In genomic region chr17:59013091-59013459, GRCm38 (mm10) we compare ENCODE assay signal across 9 mouse cellular contexts. TPM values are rescaled to one million over a fixed set of nuclear protein-coding genes. Genes with fewer than 3 reads are reported as not detected.
DNase-seq lines count a peak whose midpoint lies in the region; ATAC-seq and TF ChIP-seq lines count a peak whose summit lies in the region.
"Had no signal": no experiment of that assay in that cellular context is flagged by ENCODE, and none has a peak within 500 bp of the region (broad histone marks: within the 10 kb centered on the region; RNA-seq: fewer than 3 reads in every experiment).

Gene Nudt12, minus strand, starts transcription at chr17:59013372.

- DNase-seq in 3134 (ENCODE audit: extremely low read depth, insufficient read length, low spot score) = peak; percentile 57
- DNase-seq in brain, adult 2 months (ENCODE audit: low read depth, low spot score) = peak; percentile 73
- peak; percentile 85 for DNase-seq in heart, embryonic 10.5 days (ENCODE audit: low spot score)
- DNase-seq in limb, embryonic 14.5 days (ENCODE audit: low spot score) = peak; percentile 25
- DNase-seq in spleen, postnatal 4 days (ENCODE audit: low spot score in 2 of 2) = peak; percentile 47 to 70

- H3K27me3 ChIP-seq in heart, embryonic 10.5 days (ENCODE audit: insufficient read depth, poor library complexity, severe bottlenecking) = no peaks in the 10 kb centered on the region
- H3K27me3 ChIP-seq in kidney, embryonic 15.5 days = no peaks in the 10 kb centered on the region
- no peaks in the 10 kb centered on the region for H3K27me3 ChIP-seq in limb, embryonic 14.5 days (ENCODE audit: control insufficient read depth, insufficient read depth, low read length)
- H3K27me3 ChIP-seq in midbrain, embryonic 15.5 days (replicated peaks) = no peaks in the 10 kb centered on the region
- H3K27me3 ChIP-seq: CH12.LX had no signal

- H3K4me1 ChIP-seq in heart, embryonic 10.5 days = no peaks in the 10 kb centered on the region; the same call in 1 of the 2 replicates
- 0 out of 2 replicates have a peak, but pooled peaks cover 3% of the 10 kb centered on the region for H3K4me1 ChIP-seq in kidney, embryonic 15.5 days
- H3K4me1 ChIP-seq in limb, embryonic 14.5 days (ENCODE audit: control insufficient read depth, insufficient read depth, low read length) = 0 out of 2 replicates have a peak, but pooled peaks cover 7% of the 10 kb centered on the region
- no peaks in the 10 kb centered on the region for H3K4me1 ChIP-seq in midbrain, embryonic 15.5 days

- peak; percentile 82 for ATAC-seq in erythroblast, adult 5-6 weeks (replicated peaks; ENCODE audit: low FRiP score, poor library complexity, severe bottlenecking)
- ATAC-seq in kidney, embryonic 15.5 days (replicated peaks; ENCODE audit: low FRiP score) = peak; percentile 96
- peak; percentile 84 for ATAC-seq in limb, embryonic 14.5 days (ENCODE audit: low FRiP score, low read depth)
- peak; percentile 91 for ATAC-seq in midbrain, embryonic 15.5 days (replicated peaks)

- no peaks in the 10 kb centered on the region for H3K36me3 ChIP-seq in heart, embryonic 10.5 days
- H3K36me3 ChIP-seq in kidney, embryonic 15.5 days = peaks cover 5% of the 10 kb centered on the region; the same call in 1 of the 2 replicates
- H3K36me3 ChIP-seq in limb, embryonic 14.5 days (ENCODE audit: control insufficient read depth, insufficient read depth, low read length) = no peaks in the 10 kb centered on the region
- H3K36me3 ChIP-seq in midbrain, embryonic 15.5 days (replicated peaks) = no peaks in the 10 kb centered on the region

- TF ChIP-seq POLR2A in limb, embryonic 14.5 days (IDR thresholded peaks at IDR 0.05; ENCODE audit: borderline replicate concordance, extremely low read depth, insufficient read depth, insufficient read length) = no peak

- no peaks in the 10 kb centered on the region for H3K9me3 ChIP-seq in heart, embryonic 10.5 days
- no peaks in the 10 kb centered on the region for H3K9me3 ChIP-seq in kidney, embryonic 15.5 days (replicated peaks)
- H3K9me3 ChIP-seq in limb, embryonic 14.5 days (ENCODE audit: control insufficient read depth, low read length) = no peaks in the 10 kb centered on the region
- no peaks in the 10 kb centered on the region for H3K9me3 ChIP-seq in midbrain, embryonic 15.5 days

- WGBS in heart, embryonic 10.5 days = under 1% methylated on average over 22 of the region's 22 CpGs
- WGBS in kidney, embryonic 15.5 days = under 1% methylated on average over 22 of the region's 22 CpGs
- WGBS in limb, embryonic 14.5 days = 0% methylated on average over 22 of the region's 22 CpGs
- WGBS in midbrain, embryonic 15.5 days = under 1% methylated on average over 22 of the region's 22 CpGs

- peak within 1 kb of the TSS; percentile 67 for H3K9ac ChIP-seq in kidney, embryonic 15.5 days
- peak within 1 kb of the TSS; percentile 78 for H3K9ac ChIP-seq in limb, embryonic 14.5 days (ENCODE audit: low read depth, low read length, severe bottlenecking)
- H3K9ac ChIP-seq in midbrain, embryonic 15.5 days = peak within 1 kb of the TSS; percentile 62

- H3K4me2 ChIP-seq in kidney, embryonic 15.5 days = peak within 1 kb of the TSS; percentile 77
- peak within 1 kb of the TSS; percentile 57 for H3K4me2 ChIP-seq in limb, embryonic 14.5 days (replicated peaks; ENCODE audit: low read depth, low read length, severe bottlenecking)
- H3K4me2 ChIP-seq in midbrain, embryonic 15.5 days = peak within 1 kb of the TSS; percentile 66

- peak within 1 kb of the TSS; percentile 94 for H3K27ac ChIP-seq in heart, embryonic 10.5 days
- H3K27ac ChIP-seq in kidney, embryonic 15.5 days = peak within 1 kb of the TSS; percentile 85
- H3K27ac ChIP-seq in limb, embryonic 14.5 days (replicated peaks; ENCODE audit: low read depth, low read length) = peak within 1 kb of the TSS; percentile 33
- 0 out of 2 replicates have a peak within 1 kb of the TSS, but pooled peaks have one; percentile 31 for H3K27ac ChIP-seq in midbrain, embryonic 15.5 days

- H3K4me3 ChIP-seq in heart, embryonic 10.5 days = peak within 1 kb of the TSS; percentile 83
- H3K4me3 ChIP-seq in kidney, embryonic 15.5 days (replicated peaks) = peak within 1 kb of the TSS; percentile 68
- peak within 1 kb of the TSS; percentile 73 for H3K4me3 ChIP-seq in limb, embryonic 14.5 days (replicated peaks; ENCODE audit: low read length)
- peak within 1 kb of the TSS; percentile 73 for H3K4me3 ChIP-seq in midbrain, embryonic 15.5 days

RNA-seq across cellular contexts. Expression of gene Nudt12, which starts in this region (rescaled TPM):
- total RNA-seq in erythroblast, adult 5-6 weeks (2015; ENCODE audit: low replicate concordance) = 2.3 and 5.2 TPM in 2 replicates
- total RNA-seq in erythroblast, adult 5-6 weeks (2017; ENCODE audit: low replicate concordance) = 0.51 and 2.0 TPM in 2 replicates
- polyA plus RNA-seq in heart, embryonic 10.5 days (2016; fragmentation: Nextera tagmentation; extraction: Ambion mirVana) = 7.8 and 8.5 TPM in 2 replicates
- polyA plus RNA-seq in kidney, embryonic 15.5 days (2015; fragmentation: Nextera tagmentation; extraction: Ambion mirVana) = 7.6 and 9.5 TPM in 2 replicates
- 4.8 and 4.9 TPM in 2 replicates for polyA plus RNA-seq in limb, embryonic 14.5 days (2012; rRNA removed)
- 4.9 and 6.1 TPM in 2 replicates for polyA plus RNA-seq in limb, embryonic 14.5 days (2014; fragmentation: Nextera tagmentation; extraction: Ambion mirVana)
- polyA plus RNA-seq in midbrain, embryonic 15.5 days (2015; fragmentation: Nextera tagmentation; extraction: Ambion mirVana) = 6.3 and 6.5 TPM in 2 replicates
- total RNA-seq: CH12.LX had no signal

Comparison
In these comparisons a context has a peak if more than half of its experiments do, and no peak if none do; other contexts are left out.
1. Peak in every context shown above with its lines: DNase-seq, ATAC-seq, H3K4me3 ChIP-seq and H3K27ac ChIP-seq.
2. DNase-seq: peak in every context shown above with its lines; median percentile 85 in heart, embryonic 10.5 days; 73 in brain, adult 2 months; 58 in spleen, postnatal 4 days; 57 in 3134; 25 in limb, embryonic 14.5 days.
3. H3K27ac ChIP-seq: peak in every context shown above with its lines; median percentile 94 in heart, embryonic 10.5 days; 85 in kidney, embryonic 15.5 days; 33 in limb, embryonic 14.5 days; 31 in midbrain, embryonic 15.5 days.